Mouse (Mus musculus): Measurements from ENCODE around the gene a. TPM values are rescaled to one million over a fixed set of nuclear protein-coding genes. Genes with fewer than 3 reads are reported as not detected.

The a gene
- total and polyA plus RNA-seq, 3 experiments, result 7.8 to 23.8 (median 10.9) TPM

DNA sequence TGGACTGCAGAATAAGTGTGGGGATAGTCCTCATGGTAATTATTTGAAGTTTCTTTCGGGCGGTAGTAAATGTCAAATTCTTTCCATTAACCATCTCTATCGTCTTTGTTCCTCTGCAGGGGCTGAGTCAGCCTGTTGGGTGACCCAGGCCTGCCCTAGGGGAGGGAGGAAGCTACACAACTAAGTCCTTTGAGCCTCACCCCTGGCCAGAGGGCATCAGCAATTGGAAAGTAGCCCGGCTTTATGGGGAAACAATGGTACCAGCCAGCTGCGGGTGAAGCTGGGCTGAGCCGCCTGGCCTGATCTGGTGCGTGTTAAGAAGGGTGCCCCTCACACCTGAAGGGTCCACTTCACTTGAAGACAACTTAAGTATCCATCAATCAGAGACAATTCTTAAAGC lies 308.2 kb downstream of the a start:
- Histone ChIP-seq H3K27me3 (replicated peaks) (no peaks in the 10 kb centered on the region), H3K9me3 (replicated peaks; ENCODE audit: low read length) (no peaks in the 10 kb centered on the region), H3K4me3 (replicated peaks in 1 of 3; ENCODE audit: low read depth in 2 of 3, low read length in 2 of 3, poor library complexity in 1 of 3) (no peak overlapping the region), H3K36me3 (replicated peaks in 1 of 2; ENCODE audit: control insufficient read depth in 1 of 2, insufficient read depth in 1 of 2, low read length in 1 of 2) (no peaks in the 10 kb centered on the region), H3K4me2 (ENCODE audit: insufficient read depth, low read depth, poor library complexity, severe bottlenecking) (no peak overlapping the region), H3K79me2 (replicated peaks; ENCODE audit: control insufficient read depth, extremely low read depth, insufficient read depth, poor library complexity, severe bottlenecking) (no peaks in the 10 kb centered on the region), H3K9ac (ENCODE audit: insufficient read depth, low read depth) (no peak overlapping the region), H3K27ac (ENCODE audit: insufficient read depth, low read depth) (no peak overlapping the region), H3K4me1 (ENCODE audit: control insufficient read depth in 1 of 2, insufficient read depth in 2 of 2) (peaks cover 5 to 22% of the 10 kb centered on the region in 2 experiments)
- no peak for DNase-seq (ENCODE audit: extremely low read depth)
- dilution Hi-C loops (cut with MboI; ENCODE audit: extremely low pct_ligation_motif_present, extremely low pct_unique_long_range_greater_than_20kb, low sequenced_read_pairs), result no loop called here
- no peak for TF ChIP-seq MYC (IDR thresholded peaks at IDR 0.05; ENCODE audit: low read depth, low read length)
- no peak for TF ChIP-seq ZNF384 (IDR thresholded peaks at IDR 0.05; ENCODE audit: low read depth, low read length)
- TF ChIP-seq ZMIZ1 (IDR thresholded peaks at IDR 0.05; ENCODE audit: low read depth, low read length), result no peak
- TF ChIP-seq MEF2A (IDR thresholded peaks at IDR 0.05; ENCODE audit: borderline replicate concordance, low read depth, low read length), result no peak
- no peak for TF ChIP-seq JUN (IDR thresholded peaks at IDR 0.05; ENCODE audit: insufficient read depth, low read depth, low read length)
- no peak for TF ChIP-seq USF2 (conservative IDR thresholded peaks at IDR 0.05; ENCODE audit: low read depth, low read length)
- no peak for TF ChIP-seq MAX (IDR thresholded peaks at IDR 0.05; ENCODE audit: low read length)
- TF ChIP-seq BHLHE40 (IDR thresholded peaks at IDR 0.05; ENCODE audit: low read depth, low read length), result no peak
- TF ChIP-seq MXI1 (IDR thresholded peaks at IDR 0.05; ENCODE audit: low read depth, low read length), result no peak
- no peak for TF ChIP-seq NELFE (IDR thresholded peaks at IDR 0.05; ENCODE audit: low read depth, low read length)
- TF ChIP-seq E2F4 (IDR thresholded peaks at IDR 0.05; ENCODE audit: insufficient replicate concordance, low read depth, low read length), result no peak
- TF ChIP-seq CHD2 (IDR thresholded peaks at IDR 0.05; ENCODE audit: low read length), result no peak
- TF ChIP-seq PAX5 (IDR thresholded peaks at IDR 0.05; ENCODE audit: low read length), result no peak
- TF ChIP-seq RCOR1 (conservative IDR thresholded peaks at IDR 0.05; ENCODE audit: low read depth, low read length), result no peak
- TF ChIP-seq CTCF (conservative IDR thresholded peaks at IDR 0.05 in 1 of 2, IDR thresholded peaks at IDR 0.05 in 1 of 2; ENCODE audit: low read depth in 2 of 2, low read length in 2 of 2), result no peak
- TF ChIP-seq UBTF (IDR thresholded peaks at IDR 0.05; ENCODE audit: low read depth, low read length), result no peak
- no peak for TF ChIP-seq MAFK (IDR thresholded peaks at IDR 0.05; ENCODE audit: insufficient replicate concordance, low read length)
- TF ChIP-seq KAT2A (IDR thresholded peaks at IDR 0.05; ENCODE audit: insufficient replicate concordance, low read length), result no peak
- no peak for TF ChIP-seq SIN3A (IDR thresholded peaks at IDR 0.05; ENCODE audit: low read length)
- in situ Hi-C loops (cut with MboI; ENCODE audit: low pct_ligation_motif_present, low pct_unique_long_range_greater_than_20kb, low sequenced_read_pairs), result loop anchor here (10.0 to 25.0 kb wide), 2 partner anchors 65 to 288 kb away; partner anchors contain the start of gene Trp53inp2

DNA sequence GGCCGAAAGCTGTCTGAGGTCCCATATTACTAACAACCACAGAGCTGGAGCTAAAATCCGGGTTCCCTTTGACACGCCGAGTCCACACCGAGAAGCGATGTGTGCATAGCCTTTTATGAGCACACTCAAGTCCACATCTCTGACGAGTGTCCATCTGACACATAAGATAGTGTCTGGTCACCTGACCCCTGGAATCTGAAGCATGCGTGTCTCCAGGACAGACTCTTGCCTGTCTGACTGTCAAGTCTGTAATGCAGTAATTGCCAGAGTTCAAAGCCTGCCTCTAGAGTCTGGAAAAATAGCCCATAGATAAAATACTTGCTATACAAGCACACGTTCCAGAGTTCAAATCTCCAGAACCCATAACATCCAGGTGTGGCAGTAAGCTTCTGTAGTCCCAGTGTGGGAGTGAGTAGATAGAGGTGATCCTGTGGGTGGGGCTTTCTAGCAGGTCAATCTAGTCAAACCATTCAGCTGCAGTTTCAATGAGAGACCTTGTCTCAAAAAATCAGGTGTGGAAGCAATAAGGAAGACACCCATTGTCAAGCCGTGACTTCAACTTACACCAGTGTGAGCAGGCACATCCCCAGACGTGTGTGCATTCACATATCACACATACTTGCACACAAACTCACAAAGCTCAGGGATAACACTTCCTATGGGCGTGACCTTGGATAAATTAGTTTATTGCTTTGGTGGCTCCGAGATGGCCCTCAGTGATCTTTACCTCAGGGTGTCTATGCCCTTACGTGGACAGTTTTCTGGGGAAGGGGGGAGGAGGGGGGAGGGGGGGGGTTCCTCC lies 309.0 kb downstream of the a start:
- Histone ChIP-seq H3K4me3 (replicated peaks in 1 of 3; ENCODE audit: low read depth in 2 of 3, low read length in 2 of 3, poor library complexity in 1 of 3) (no peak overlapping the region), H3K9ac (ENCODE audit: insufficient read depth, low read depth) (no peak overlapping the region), H3K4me1 (ENCODE audit: control insufficient read depth in 1 of 2, insufficient read depth in 2 of 2) (peaks cover 5 to 22% of the 10 kb centered on the region in 2 experiments), H3K4me2 (ENCODE audit: insufficient read depth, low read depth, poor library complexity, severe bottlenecking) (peak overlapping the region; percentile 32; the same call in 1 of the 2 replicates), H3K36me3 (replicated peaks in 1 of 2; ENCODE audit: control insufficient read depth in 1 of 2, insufficient read depth in 1 of 2, low read length in 1 of 2) (no peaks in the 10 kb centered on the region), H3K27me3 (replicated peaks) (no peaks in the 10 kb centered on the region), H3K79me2 (replicated peaks; ENCODE audit: control insufficient read depth, extremely low read depth, insufficient read depth, poor library complexity, severe bottlenecking) (no peaks in the 10 kb centered on the region), H3K9me3 (replicated peaks; ENCODE audit: low read length) (no peaks in the 10 kb centered on the region), H3K27ac (ENCODE audit: insufficient read depth, low read depth) (no peak overlapping the region)
- no peak for DNase-seq (ENCODE audit: extremely low read depth)
- in situ Hi-C loops (cut with MboI; ENCODE audit: low pct_ligation_motif_present, low pct_unique_long_range_greater_than_20kb, low sequenced_read_pairs), result loop anchor here (10.0 to 25.0 kb wide), 2 partner anchors 65 to 287 kb away; partner anchors contain the start of gene Trp53inp2
- TF ChIP-seq ELF1 (IDR thresholded peaks at IDR 0.05; ENCODE audit: low read depth, low read length), result no peak
- dilution Hi-C loops (cut with MboI; ENCODE audit: extremely low pct_ligation_motif_present, extremely low pct_unique_long_range_greater_than_20kb, low sequenced_read_pairs), result no loop called here

Other genes starting within 250 kb of the a start
- gene 1700003F12Rik, start 244.3 kb upstream of the a start, total RNA-seq (2012; rRNA removed), result 0.85 and 0.92 TPM in 2 replicates
- gene 1700003F12Rik, start 244.3 kb upstream of the a start, total RNA-seq (2014; rRNA removed), result 0.52 TPM in 1 of 2 replicates, not detected in the other
- 0.56 and 0.71 TPM in 2 replicates for gene 1700003F12Rik, start 244.3 kb upstream of the a start, polyA plus RNA-seq (2012; ENCODE audit: insufficient read length, low read depth)
- gene Actl10, start 239.6 kb upstream of the a start, total RNA-seq (2012; rRNA removed), result 0.17 and 0.25 TPM in 2 replicates
- not detected in 2 replicates for gene Actl10, start 239.6 kb upstream of the a start, total RNA-seq (2014; rRNA removed)
- 0.20 and 0.44 TPM in 2 replicates for gene Actl10, start 239.6 kb upstream of the a start, polyA plus RNA-seq (2012; ENCODE audit: insufficient read length, low read depth)
- 0.80 and 2.8 TPM in 2 replicates for gene Necab3, start 232.5 kb upstream of the a start, total RNA-seq (2012; rRNA removed)
- gene Necab3, start 232.5 kb upstream of the a start, total RNA-seq (2014; rRNA removed), result 0.87 and 1.7 TPM in 2 replicates
- 1.6 and 2.0 TPM in 2 replicates for gene Necab3, start 232.5 kb upstream of the a start, polyA plus RNA-seq (2012; ENCODE audit: insufficient read length, low read depth)
- gene E2f1, start 221.5 kb upstream of the a start, total RNA-seq (2012; rRNA removed), result 5.3 and 6.5 TPM in 2 replicates
- 4.5 and 5.1 TPM in 2 replicates for gene E2f1, start 221.5 kb upstream of the a start, total RNA-seq (2014; rRNA removed)
- 19.4 and 19.6 TPM in 2 replicates for gene E2f1, start 221.5 kb upstream of the a start, polyA plus RNA-seq (2012; ENCODE audit: insufficient read length, low read depth)
- gene Pxmp4, start 187.7 kb upstream of the a start, total RNA-seq (2012; rRNA removed), result 7.2 and 7.6 TPM in 2 replicates
- gene Pxmp4, start 187.7 kb upstream of the a start, total RNA-seq (2014; rRNA removed), result 8.7 and 9.4 TPM in 2 replicates
- gene Pxmp4, start 187.7 kb upstream of the a start, polyA plus RNA-seq (2012; ENCODE audit: insufficient read length, low read depth), result 5.5 and 6.0 TPM in 2 replicates
- gene Zfp341, start 178.1 kb upstream of the a start, total RNA-seq (2012; rRNA removed), result 1.6 and 1.7 TPM in 2 replicates
- gene Zfp341, start 178.1 kb upstream of the a start, total RNA-seq (2014; rRNA removed), result 0.58 and 0.77 TPM in 2 replicates
- 4.1 and 4.4 TPM in 2 replicates for gene Zfp341, start 178.1 kb upstream of the a start, polyA plus RNA-seq (2012; ENCODE audit: insufficient read length, low read depth)
- gene 4930519P11Rik, start 178.0 kb upstream of the a start, total RNA-seq (2012; rRNA removed), result not detected in 2 replicates
- gene 4930519P11Rik, start 178.0 kb upstream of the a start, total RNA-seq (2014; rRNA removed), result not detected in 2 replicates
- not detected in 2 replicates for gene 4930519P11Rik, start 178.0 kb upstream of the a start, polyA plus RNA-seq (2012; ENCODE audit: insufficient read length, low read depth)
- 105 and 107 TPM in 2 replicates for gene Chmp4b, start 139.7 kb upstream of the a start, total RNA-seq (2012; rRNA removed)
- 113 and 119 TPM in 2 replicates for gene Chmp4b, start 139.7 kb upstream of the a start, total RNA-seq (2014; rRNA removed)
- gene Chmp4b, start 139.7 kb upstream of the a start, polyA plus RNA-seq (2012; ENCODE audit: insufficient read length, low read depth), result 152 and 156 TPM in 2 replicates
- gene Gm14214, start 21.4 kb upstream of the a start, total RNA-seq (2012; rRNA removed), result not detected in 2 replicates
- not detected in 2 replicates for gene Gm14214, start 21.4 kb upstream of the a start, total RNA-seq (2014; rRNA removed)
- gene Gm14214, start 21.4 kb upstream of the a start, polyA plus RNA-seq (2012; ENCODE audit: insufficient read length, low read depth), result 0.41 TPM in 1 of 2 replicates, not detected in the other
- 214 and 228 TPM in 2 replicates for gene Raly, start 306 bp upstream of the a start, total RNA-seq (2012; rRNA removed)
- 334 and 341 TPM in 2 replicates for gene Raly, start 306 bp upstream of the a start, total RNA-seq (2014; rRNA removed)
- gene Raly, start 306 bp upstream of the a start, polyA plus RNA-seq (2012; ENCODE audit: insufficient read length, low read depth), result 277 and 285 TPM in 2 replicates
- 116 and 126 TPM in 2 replicates for gene Eif2s2, start 101.5 kb downstream of the a start, total RNA-seq (2012; rRNA removed)
- 256 and 269 TPM in 2 replicates for gene Eif2s2, start 101.5 kb downstream of the a start, total RNA-seq (2014; rRNA removed)
- gene Eif2s2, start 101.5 kb downstream of the a start, polyA plus RNA-seq (2012; ENCODE audit: insufficient read length, low read depth), result 219 and 276 TPM in 2 replicates
- 0.13 TPM in 1 of 2 replicates, not detected in the other for gene Gm14226, start 226.9 kb downstream of the a start, total RNA-seq (2012; rRNA removed)
- gene Gm14226, start 226.9 kb downstream of the a start, total RNA-seq (2014; rRNA removed), result not detected in 2 replicates
- 0.10 TPM in 1 of 2 replicates, not detected in the other for gene Gm14226, start 226.9 kb downstream of the a start, polyA plus RNA-seq (2012; ENCODE audit: insufficient read length, low read depth)

Measured in CH12.LX (cell line).